Mouse (Mus musculus): ENCODE results near the gene Tmem196.

- TF ChIP-seq CTCF (IDR thresholded peaks at IDR 0.05; ENCODE audit: borderline replicate concordance, insufficient read depth, low read length) (no peak), POLR2A (IDR thresholded peaks at IDR 0.05; ENCODE audit: low read depth, low read length) (no peak)
Observed at GRCm38 (mm10) chr12:119945589-119946310, at the start of gene Tmem196.
